Mouse (Mus musculus) heart, embryonic 16.5 days (tissue): ENCODE data around the gene Gfy. TPM values are rescaled to one million over a fixed set of nuclear protein-coding genes. Genes with fewer than 3 reads are reported as not detected.
"Not testable (repeated sequence)": the region's sequence is repeated elsewhere in the genome, so short reads cannot be mapped to it uniquely, and the experiment has no call there.

Experiments used
- ATAC-seq: fragments of 200-750 bp; cut with Nextera tagmentation; replicated peaks from 2 replicates; pipeline ENCODE4 v1.8.0; 2017; ENCODE audit warnings: moderate number of reproducible peaks; ENCODE audit not compliant: insufficient read depth, low FRiP score; ENCODE audit errors: extremely low read depth
- H3K27ac ChIP-seq: fragments of 300-500 bp; sonication (generic); 2 replicates; pipeline ENCODE4 v1.5.1; 2014; ENCODE audit warnings: mild to moderate bottlenecking, low read length, control low read depth, moderate library complexity
- H3K27me3 ChIP-seq: fragments of 300-500 bp; sonication (generic); 2 replicates; pipeline ENCODE4 v1.6.1; 2014; ENCODE audit warnings: low read length, mixed read lengths; ENCODE audit not compliant: control insufficient read depth, insufficient read depth
- H3K36me3 ChIP-seq: fragments of 300-500 bp; sonication (generic); 2 replicates; pipeline ENCODE4 v1.6.1; 2014; ENCODE audit not compliant: control insufficient read depth, insufficient read depth
- H3K4me1 ChIP-seq: fragments of 300-500 bp; sonication (generic); 2 replicates; pipeline ENCODE4 v1.6.1; 2014; ENCODE audit warnings: low read length, mixed read lengths; ENCODE audit not compliant: control insufficient read depth, insufficient read depth
- H3K4me2 ChIP-seq: fragments of 300-500 bp; sonication (generic); 2 replicates; pipeline ENCODE4 v1.6.1; 2014; ENCODE audit warnings: low read depth, mild to moderate bottlenecking, control low read depth, low read length
- H3K4me3 ChIP-seq: fragments of 300-500 bp; sonication (generic); 2 replicates; pipeline ENCODE4 v1.5.1; 2014; ENCODE audit warnings: mild to moderate bottlenecking, control low read depth, low read length
- H3K9ac ChIP-seq: fragments of 300-500 bp; sonication (generic); 2 replicates; pipeline ENCODE4 v1.6.1; 2014; ENCODE audit warnings: low read length, control low read depth
- H3K9me3 ChIP-seq: fragments of 300-500 bp; sonication (generic); replicated peaks from 2 replicates; pipeline ENCODE4 v1.6.1; 2016; ENCODE audit warnings: low read length; ENCODE audit not compliant: control insufficient read depth
- WGBS: fragments of 180-500 bp; shearing (Covaris S2); extraction: QIAGEN DNeasy Blood & Tissue Kit; methylation state at CpG from one replicate; pipeline ENCODE4 v1.1.7; 2014; 5-methylcytosine and 5-hydroxymethylcytosine counted together
- polyA plus RNA-seq: library from polyadenylated mRNA; unstranded; fragments of >200 nt; fragmentation: Nextera tagmentation; extraction: Ambion mirVana; gene quantifications from 2 replicates; pipeline ENCODE4 v1.2.1, GENCODE M21; 2015

Gfy gene
- polyA plus RNA-seq, 1 experiment from 2014 or later, result not detected

- H3K4me1 ChIP-seq, result peaks cover 6% of the 10 kb centered on the region
- peaks cover 12% of the 10 kb centered on the region for H3K9me3 ChIP-seq
- H3K27me3 ChIP-seq, result peaks cover 78% of the 10 kb centered on the region
- peak overlapping the region; percentile 47 for H3K4me2 ChIP-seq
- peak overlapping the region; percentile 27; the same call in 1 of the 2 replicates for H3K4me3 ChIP-seq
- ATAC-seq, result no peak
- no peak overlapping the region for H3K27ac ChIP-seq
- H3K36me3 ChIP-seq, result no peaks in the 10 kb centered on the region
- H3K9ac ChIP-seq, result no peak overlapping the region; the same call in 1 of the 2 replicates
- WGBS, result 3% methylated on average over 23 of the region's 23 CpGs
Observed at GRCm38 (mm10) chr7:45175929-45176328, 3.4 kb downstream of the Gfy start.

GRCm38 (mm10) chr7:45175398-45175797 lies 4.0 kb downstream of the Gfy start:
- H3K4me2 ChIP-seq, result no peak overlapping the region
- H3K4me3 ChIP-seq, result no peak overlapping the region
- no peak for ATAC-seq
- peaks cover 18% of the 10 kb centered on the region for H3K9me3 ChIP-seq
- 8% methylated on average over 13 of the region's 13 CpGs for WGBS
- peaks cover 76% of the 10 kb centered on the region for H3K27me3 ChIP-seq
- peaks cover 6% of the 10 kb centered on the region for H3K4me1 ChIP-seq
- no peak overlapping the region for H3K9ac ChIP-seq
- H3K27ac ChIP-seq, result no peak overlapping the region
- no peaks in the 10 kb centered on the region for H3K36me3 ChIP-seq

GRCm38 (mm10) chr7:45174567-45175280 lies 4.6 kb downstream of the Gfy start:
- WGBS, result 7% methylated on average over 29 of the region's 29 CpGs
- Histone ChIP-seq H3K9ac (peak overlapping the region; percentile 25; the same call in 1 of the 2 replicates), H3K4me2 (peak overlapping the region; percentile 15; the same call in 1 of the 2 replicates), H3K36me3 (no peaks in the 10 kb centered on the region), H3K27me3 (peaks cover 69% of the 10 kb centered on the region), H3K27ac (no peak overlapping the region), H3K9me3 (peaks cover 24% of the 10 kb centered on the region), H3K4me1 (peaks cover 6% of the 10 kb centered on the region), H3K4me3 (0 out of 2 replicates have a peak overlapping the region, but pooled peaks have one; percentile 0)
- ATAC-seq, result no peak

- 53% methylated on average over 1 of the region's 1 CpGs for WGBS
- not testable (repeated sequence) for H3K27ac ChIP-seq
Observed at GRCm38 (mm10) chr7:45173772-45174171, 5.6 kb downstream of the Gfy start.

GRCm38 (mm10) chr7:45172974-45173373 lies 6.4 kb downstream of the Gfy start:
- H3K9ac ChIP-seq, result no peak overlapping the region
- no peak overlapping the region for H3K4me3 ChIP-seq
- H3K4me2 ChIP-seq, result no peak overlapping the region
- H3K36me3 ChIP-seq, result no peaks in the 10 kb centered on the region
- WGBS, result 57% methylated on average over 7 of the region's 7 CpGs
- peaks cover 6% of the 10 kb centered on the region for H3K4me1 ChIP-seq
- no peak overlapping the region for H3K27ac ChIP-seq
- H3K27me3 ChIP-seq, result peaks cover 67% of the 10 kb centered on the region
- H3K9me3 ChIP-seq, result peaks cover 34% of the 10 kb centered on the region
- no peak for ATAC-seq

More at GRCm38 (mm10) chr7:45173772-45174171, 5.6 kb downstream of the Gfy start:
- not testable (repeated sequence) for ATAC-seq, H3K9ac ChIP-seq, H3K4me2 ChIP-seq, H3K36me3 ChIP-seq, H3K4me3 ChIP-seq, H3K4me1 ChIP-seq
- H3K27me3 ChIP-seq, result peaks cover 68% of the 10 kb centered on the region
- H3K9me3 ChIP-seq, result peaks cover 34% of the 10 kb centered on the region

GRCm38 (mm10) chr7:45169495-45169894 lies 9.9 kb downstream of the Gfy start:
- Histone ChIP-seq H3K4me2 (no peak overlapping the region), H3K36me3 (no peaks in the 10 kb centered on the region), H3K27me3 (peaks cover 67% of the 10 kb centered on the region), H3K9me3 (peaks cover 34% of the 10 kb centered on the region), H3K4me1 (peaks cover 3% of the 10 kb centered on the region; the same call in 1 of the 2 replicates), H3K27ac (no peak overlapping the region), H3K4me3 (no peak overlapping the region), H3K9ac (no peak overlapping the region)
- WGBS, result 90% methylated on average over 3 of the region's 3 CpGs
- ATAC-seq, result no peak

GRCm38 (mm10) chr7:45168656-45169055 lies 10.7 kb downstream of the Gfy start:
- H3K36me3 ChIP-seq, result no peaks in the 10 kb centered on the region
- no peak overlapping the region for H3K9ac ChIP-seq
- H3K27me3 ChIP-seq, result peaks cover 71% of the 10 kb centered on the region
- ATAC-seq, result no peak
- no peak overlapping the region for H3K4me3 ChIP-seq
- H3K4me1 ChIP-seq, result peaks cover 7% of the 10 kb centered on the region
- H3K9me3 ChIP-seq, result peaks cover 34% of the 10 kb centered on the region
- H3K4me2 ChIP-seq, result no peak overlapping the region
- WGBS, result 6% methylated on average over 24 of the region's 24 CpGs
- no peak overlapping the region for H3K27ac ChIP-seq

- no peak for ATAC-seq
- 3% methylated on average over 19 of the region's 19 CpGs for WGBS
- H3K4me3 ChIP-seq, result no peak overlapping the region
- peaks cover 34% of the 10 kb centered on the region for H3K9me3 ChIP-seq
- H3K4me1 ChIP-seq, result peaks cover 8% of the 10 kb centered on the region
- H3K27me3 ChIP-seq, result peaks cover 78% of the 10 kb centered on the region
- no peak overlapping the region for H3K9ac ChIP-seq
- no peaks in the 10 kb centered on the region for H3K36me3 ChIP-seq
- no peak overlapping the region for H3K4me2 ChIP-seq
- H3K27ac ChIP-seq, result no peak overlapping the region
Observed at GRCm38 (mm10) chr7:45167761-45168445, 11.5 kb downstream of the Gfy start.

GRCm38 (mm10) chr7:45166950-45167401 lies 12.4 kb downstream of the Gfy start:
- H3K4me3 ChIP-seq, result no peak overlapping the region
- H3K9me3 ChIP-seq, result peaks cover 30% of the 10 kb centered on the region
- no peak overlapping the region for H3K27ac ChIP-seq
- ATAC-seq, result no peak
- no peaks in the 10 kb centered on the region for H3K36me3 ChIP-seq
- no peak overlapping the region for H3K9ac ChIP-seq
- H3K4me1 ChIP-seq, result peaks cover 8% of the 10 kb centered on the region
- H3K4me2 ChIP-seq, result no peak overlapping the region
- peaks cover 75% of the 10 kb centered on the region for H3K27me3 ChIP-seq
- WGBS, result 27% methylated on average over 10 of the region's 10 CpGs
